Mouse (Mus musculus): Measurements from ENCODE around the gene Lrch4.

- no peak for TF ChIP-seq CTCF (IDR thresholded peaks at IDR 0.05)
- TF ChIP-seq EP300 (IDR thresholded peaks at IDR 0.05): no peak
Observed at GRCm38 (mm10) chr5:137607860-137608653, 20.9 kb upstream of the Lrch4 start.
